Mouse (Mus musculus) adrenal gland, adult 8-10 months (tissue): Measurements from ENCODE around the gene Kank4. TPM values are rescaled to one million over a fixed set of nuclear protein-coding genes. Genes with fewer than 3 reads are reported as not detected.
"Not testable (repeated sequence)": the region's sequence is repeated elsewhere in the genome, so short reads cannot be mapped to it uniquely, and the experiment has no call there.

Experiments
- DNase-seq: peaks from one replicate; pipeline ENCODE4 v3.0.0; 2022
- total RNA-seq, 4 experiments: library from RNA; stranded (reverse); gene quantifications; 2 replicates each; pipeline ENCODE4 v1.2.4; 2022

Gene Kank4
- total RNA-seq, 4 experiments from 2014 or later, result 3.1 to 4.2 (median 4.0) TPM

DNA sequence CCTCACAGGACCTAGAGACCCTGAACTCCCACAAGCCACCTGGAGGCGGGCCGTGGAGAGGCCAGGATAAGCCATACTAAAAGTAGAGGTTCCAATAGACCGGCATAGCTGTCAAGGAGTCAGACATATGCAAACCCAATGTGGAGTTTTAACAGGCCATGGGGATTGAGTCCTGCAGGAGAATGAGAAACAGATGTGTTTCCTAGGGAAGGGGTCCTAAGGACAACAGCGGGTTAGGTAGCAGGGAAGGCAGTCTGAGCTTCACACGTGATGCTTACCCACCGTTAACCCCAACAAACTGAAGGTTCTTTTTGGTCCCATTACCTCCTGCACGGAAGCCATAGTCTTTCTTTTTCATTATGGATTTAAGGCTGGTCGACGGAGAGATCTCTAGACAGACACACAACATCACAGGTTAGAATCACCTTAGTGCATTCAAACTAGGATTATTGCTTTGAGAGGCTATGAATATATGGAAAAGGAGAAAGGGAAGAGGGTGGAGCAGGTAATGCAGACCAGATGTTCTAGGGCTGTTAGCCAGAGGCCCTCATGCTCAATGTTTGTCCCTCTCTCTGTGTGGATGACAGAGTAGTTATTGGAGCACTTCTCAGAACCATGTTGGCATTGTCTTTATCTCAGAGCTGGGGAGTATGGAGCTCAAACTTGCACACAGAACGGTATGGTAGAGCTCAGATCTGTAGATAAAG is 40.5 kb downstream of the Kank4 start:
- DNase-seq, result no peak

DNA sequence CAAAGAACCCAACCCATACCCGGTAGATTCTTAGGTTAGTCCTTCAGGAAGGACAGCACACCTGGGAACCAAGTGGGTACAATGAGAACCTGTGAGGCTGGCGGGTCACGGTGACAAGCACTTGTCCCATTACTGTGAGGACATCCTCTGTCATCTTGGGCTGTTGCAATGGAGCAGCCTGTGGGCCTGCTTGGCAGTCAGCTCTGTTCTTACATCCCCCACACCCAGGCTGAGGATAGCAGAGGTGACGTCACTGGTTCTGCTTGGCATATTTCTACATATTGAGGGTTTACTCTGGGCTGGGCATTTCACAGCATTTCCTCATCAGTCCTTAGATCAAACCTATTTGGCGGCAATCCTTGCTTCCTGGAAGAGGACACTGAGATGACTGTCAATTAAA is 43.6 kb downstream of the Kank4 start:
- DNase-seq, result no peak

DNA sequence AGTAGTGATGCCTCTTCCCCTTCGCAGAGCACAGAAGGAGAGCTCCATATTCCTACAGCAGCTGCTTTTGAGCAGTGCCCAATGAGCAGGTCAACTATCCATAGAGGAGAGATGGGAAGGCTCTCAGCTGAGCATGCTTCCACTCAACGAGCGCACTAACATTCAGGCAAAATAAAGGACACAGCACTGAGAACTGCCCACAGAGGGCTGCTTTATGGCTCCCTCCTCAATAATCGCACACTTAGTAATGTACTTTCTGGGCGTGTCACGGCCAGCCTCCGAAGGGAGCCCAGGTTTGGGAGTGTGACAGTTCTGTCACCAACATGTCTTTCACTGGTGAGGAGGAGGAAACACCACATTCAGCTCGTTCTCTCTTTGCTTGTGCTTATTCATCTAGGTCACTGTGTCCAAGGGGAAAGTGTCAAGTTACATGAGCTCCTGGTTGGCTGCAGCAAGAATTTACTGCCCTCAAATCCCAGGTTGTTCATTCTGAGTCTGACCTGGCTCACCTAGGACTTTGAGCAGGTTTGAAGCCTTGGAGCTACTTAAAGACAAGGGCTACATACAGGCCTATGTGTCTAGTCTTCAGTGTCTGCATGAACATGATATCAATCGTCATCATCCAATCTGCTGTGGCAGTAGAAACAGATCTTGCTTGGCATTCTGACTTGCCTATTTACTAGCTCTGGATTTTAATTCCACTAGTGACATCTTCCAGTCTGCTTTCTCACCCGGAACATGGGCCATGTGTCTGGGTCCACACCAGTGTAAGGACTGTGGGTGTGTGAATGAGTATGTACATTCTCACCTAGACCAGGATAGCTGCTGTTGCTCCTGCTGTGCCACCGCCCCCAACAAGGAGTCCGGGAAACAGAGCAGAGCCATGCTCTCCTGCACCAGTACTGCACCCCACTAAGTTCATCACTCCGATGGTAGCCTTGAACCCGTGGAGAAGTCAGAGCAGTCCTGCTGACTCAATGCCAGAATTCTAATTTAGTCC is 49.9 kb downstream of the Kank4 start:
- no peak for DNase-seq

DNA sequence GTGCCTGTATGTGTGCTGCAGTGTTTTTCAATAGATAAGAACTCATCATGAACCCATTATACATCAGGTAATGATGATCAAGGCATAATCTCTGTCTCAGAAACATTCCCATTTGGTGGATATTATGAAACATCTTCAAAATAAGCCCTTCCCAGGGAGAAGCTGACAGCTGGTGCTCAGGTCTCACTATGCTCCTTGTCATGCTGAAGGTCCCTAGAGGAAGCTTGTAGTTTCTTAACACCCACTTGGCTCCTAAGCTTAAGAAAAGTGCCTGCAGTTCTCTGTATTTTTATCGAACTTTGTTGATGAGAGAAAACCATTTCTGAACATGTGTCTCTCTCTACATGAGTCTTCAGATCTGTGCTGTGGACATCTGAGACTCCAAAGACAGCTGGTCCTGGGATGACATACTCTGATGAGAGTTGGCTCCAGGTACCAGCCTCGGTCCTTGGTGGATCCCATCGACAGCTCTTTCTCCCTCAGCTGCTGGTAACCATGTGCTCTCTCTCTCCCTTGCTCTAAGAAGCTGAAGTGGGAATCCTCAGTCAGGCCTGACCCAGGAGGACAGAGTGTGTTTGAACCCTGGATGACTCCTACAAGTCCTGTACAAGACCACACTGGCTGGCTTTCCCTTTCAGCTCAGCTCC is 58.3 kb downstream of the Kank4 start:
- DNase-seq, result no peak

DNA sequence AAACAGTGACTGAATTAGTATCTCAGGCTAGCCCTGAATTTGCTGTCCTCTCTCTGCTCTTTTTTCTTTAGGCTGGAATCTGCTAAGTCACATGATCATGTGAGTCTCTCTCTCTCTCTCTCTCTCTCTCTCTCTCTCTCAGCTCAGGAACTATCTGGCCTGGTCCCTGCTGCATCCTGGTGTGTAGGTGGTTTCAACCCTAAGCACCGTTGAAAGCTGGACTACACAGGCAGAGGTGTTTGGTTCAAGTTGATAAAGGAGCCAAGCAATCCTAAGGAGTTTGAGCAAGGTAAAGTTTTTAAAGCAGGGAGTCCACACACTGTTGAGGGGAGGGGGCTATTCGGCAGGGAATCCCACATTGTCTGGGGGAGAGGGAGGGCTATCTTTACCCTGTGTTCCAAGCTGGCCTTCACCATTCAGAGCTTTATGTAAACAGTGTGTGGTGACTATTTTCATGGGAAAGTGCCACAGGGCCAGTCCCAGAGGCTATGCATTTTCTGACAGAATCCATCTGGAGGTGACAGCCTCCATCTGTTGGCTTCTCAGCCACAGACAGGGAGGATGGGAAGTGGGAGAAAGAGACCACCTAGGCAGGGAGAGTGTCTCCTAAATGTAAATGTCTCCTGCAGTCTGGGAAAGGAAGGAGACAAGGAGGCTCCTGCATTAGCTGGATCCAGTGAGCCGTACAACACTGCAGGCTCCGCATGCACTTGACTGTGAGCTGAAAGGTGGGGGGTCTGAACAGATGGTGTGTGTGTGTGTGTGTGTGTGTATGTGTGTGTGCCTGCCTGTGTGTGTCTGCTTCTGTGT is 59.1 kb downstream of the Kank4 start:
- no peak for DNase-seq

DNA sequence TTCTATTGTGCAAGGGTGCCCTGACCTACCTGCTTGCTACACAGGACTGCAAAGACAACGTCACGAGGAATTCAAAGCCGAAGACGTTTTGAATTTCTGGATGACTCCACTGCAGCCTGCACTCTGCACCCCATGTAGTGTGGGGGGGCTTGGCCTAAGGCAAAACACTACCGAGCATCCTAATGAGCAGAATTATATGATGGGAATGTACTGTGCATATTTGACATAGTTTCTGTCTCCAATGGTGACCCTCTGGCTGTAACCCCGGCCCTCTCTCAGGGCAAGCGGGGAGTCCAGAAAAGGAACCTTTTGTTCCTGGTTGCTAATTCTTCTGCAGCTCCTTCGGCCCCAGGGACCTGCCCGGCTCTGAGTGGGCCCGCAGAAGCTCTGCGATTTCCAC is 61.2 kb downstream of the Kank4 start:
- no peak for DNase-seq

DNA sequence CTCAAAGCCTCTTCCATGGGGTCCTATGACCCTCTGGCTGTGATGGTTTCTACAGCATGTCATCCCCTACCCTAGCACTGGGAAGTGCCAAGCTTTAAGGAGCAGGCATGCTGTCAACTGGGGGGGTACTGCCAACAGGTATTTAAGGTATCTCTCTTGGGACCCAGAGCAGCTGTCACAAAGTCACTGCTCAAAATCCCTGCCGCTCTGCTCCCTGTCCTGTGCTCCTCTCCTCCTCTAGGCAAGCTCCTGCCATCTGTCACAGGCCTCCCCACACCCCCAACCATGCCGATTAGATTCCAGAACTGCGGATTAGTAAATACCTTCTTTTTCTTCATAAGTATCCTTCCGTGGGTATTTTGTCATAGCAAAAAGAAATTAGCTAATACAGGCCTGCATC is 62.9 kb downstream of the Kank4 start:
- DNase-seq, result no peak

DNA sequence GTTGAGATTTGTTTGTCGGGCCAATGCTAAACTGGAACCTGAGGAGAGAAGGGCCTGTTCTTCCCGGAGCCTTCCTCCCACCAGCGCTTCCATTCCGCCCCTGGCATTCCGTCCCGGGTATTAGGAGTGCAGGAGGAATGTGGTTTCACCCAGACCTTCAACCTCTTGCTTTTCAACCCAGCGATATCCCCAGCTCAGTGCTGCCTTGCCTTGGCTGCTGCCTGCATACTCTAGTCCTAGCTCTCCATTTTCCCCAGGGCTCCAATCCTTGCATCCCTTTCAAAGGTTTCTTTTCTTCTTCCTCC is 73.5 kb downstream of the Kank4 start:
- no peak for DNase-seq

DNA sequence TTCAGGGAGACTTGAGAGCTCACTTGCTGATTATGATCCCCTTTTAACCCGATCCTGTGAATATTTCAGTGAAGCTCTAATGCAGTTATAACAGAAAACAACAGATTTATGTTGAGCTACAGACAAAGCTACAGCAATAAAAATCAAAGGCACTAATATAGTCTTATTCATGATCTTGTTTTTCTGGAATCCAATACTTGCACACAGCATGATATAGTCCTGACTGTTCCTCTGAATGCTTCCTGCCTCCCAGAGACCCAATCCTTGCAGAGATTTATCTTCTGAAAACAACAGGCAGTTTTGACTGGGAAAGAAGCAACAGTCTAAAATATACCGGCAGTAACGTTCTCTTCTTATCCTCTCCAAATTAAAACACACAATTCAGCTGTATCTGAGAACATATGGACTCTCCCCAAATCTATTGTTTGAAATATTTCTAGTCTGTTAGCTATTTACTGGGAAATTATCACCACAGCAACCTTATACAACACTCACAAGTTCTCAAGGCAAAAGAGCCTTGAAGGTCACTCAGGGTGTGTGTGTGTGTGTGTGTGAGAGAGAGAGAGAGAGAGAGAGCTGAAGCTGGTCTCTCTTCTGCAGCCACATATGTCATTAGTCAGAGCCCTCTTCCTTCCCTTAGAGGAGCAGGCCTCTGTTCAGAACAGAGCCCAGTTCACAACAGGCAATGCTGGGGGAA is 74.0 kb downstream of the Kank4 start:
- DNase-seq, result no peak

DNA sequence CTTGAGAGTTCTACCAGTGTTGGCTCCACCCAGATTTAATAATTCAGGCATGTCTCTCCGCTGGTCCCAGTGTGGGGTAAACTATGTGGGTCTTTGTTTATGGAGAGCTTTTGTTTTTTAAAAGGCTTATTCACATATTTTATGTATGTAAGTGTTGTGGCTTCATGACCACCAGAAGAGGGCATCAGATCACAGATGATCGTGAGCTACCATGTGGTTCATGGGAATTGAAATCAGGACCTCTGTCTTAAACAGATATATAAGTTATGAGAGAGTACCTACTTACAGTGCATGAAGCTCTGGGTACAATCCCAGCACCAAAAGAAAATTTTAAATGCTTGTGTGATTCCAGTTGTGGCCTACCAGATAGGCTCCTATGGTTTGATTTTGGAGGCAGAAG is 77.6 kb downstream of the Kank4 start:
- DNase-seq, result no peak

DNA sequence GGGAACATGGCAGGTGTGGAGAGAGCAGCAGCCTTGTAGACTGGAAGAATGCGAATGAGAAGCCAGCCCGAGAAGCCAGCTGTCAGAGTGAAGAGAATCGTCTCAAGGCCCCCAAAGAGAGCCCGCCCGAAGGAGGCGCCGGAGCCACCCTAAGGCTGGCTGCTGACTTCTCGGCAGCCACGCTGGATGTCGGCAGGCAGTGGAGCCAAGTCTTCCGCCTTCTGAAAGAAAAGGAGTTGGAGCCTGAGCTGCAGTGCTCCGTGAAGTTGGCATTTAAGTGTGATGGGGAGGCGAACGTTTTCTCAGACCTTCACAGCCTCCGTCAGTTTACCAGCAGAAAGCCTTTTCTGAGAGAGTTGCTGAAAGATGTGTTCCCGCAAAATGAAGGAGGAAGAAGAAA is 83.7 kb downstream of the Kank4 start:
- no peak for DNase-seq

DNA sequence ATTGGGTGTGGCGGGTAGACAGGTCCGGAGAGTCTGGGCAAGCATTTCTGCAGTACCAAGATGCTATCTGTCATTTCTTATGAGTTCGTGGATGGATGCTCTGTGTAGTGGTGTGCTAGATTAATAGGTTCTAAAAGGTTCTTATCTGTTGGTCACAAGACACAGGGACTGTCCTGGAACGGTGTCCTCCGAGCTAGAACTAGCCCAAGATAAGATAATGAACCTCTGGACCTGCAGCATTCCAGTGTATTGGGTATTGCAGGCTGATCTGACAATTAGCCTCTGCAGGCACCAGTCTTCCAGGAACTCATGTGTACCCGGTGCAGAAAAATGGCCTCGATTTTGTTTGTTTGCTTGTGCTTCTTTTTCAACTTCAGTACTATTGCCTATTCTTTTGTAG is 88.6 kb downstream of the Kank4 start:
- DNase-seq, result no peak

DNA sequence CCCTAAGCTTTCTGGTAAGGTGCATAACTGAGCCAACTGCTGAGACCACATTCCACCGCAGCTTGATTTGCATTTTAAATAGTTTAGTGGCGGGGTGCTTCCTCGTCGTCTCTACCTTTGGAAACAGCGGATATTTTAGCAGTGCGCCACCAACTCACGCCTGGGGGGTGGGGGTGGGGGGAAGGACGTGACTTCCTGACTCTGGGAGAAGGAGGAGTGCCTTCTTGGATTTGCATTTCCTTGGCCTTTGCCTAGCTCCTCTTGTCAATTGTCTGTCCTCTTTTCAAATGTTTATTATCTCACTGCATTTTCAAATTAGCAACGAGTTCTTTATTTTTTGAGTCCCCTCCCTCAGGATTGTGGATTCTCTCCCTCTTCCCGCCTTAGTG is 89.4 kb downstream of the Kank4 start:
- DNase-seq, result no peak

DNA sequence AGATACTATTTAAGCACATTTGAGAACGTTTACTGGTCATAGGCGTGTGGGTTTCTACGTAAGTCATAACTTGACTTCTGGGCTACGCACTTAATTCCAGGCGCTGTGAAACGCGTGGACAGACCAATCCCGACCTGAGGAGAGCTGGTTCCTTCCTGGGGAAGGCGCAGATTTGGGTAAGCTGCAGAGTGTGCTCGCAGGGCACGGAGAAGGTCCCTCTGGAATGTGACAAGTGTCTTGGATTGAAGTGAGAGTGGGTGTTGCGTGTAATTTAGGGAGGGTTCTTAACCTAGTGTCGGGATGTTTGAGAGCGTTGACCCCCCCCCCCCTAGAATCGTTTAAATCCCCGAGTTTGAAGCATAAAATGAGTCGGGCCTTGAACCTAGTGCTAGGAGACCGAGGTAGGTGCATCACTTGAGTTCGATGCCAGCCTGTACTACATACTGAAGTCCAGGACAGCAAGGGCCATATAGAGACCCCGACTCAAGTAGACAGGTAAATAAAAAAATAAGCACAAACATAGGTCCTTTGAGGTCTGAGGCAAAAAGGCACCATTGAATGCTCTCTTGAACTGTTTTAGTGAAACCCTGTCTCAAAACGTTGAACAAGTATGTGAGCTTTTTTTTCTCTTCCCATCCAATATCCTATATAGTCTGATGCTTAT is 89.9 kb downstream of the Kank4 start:
- no peak for DNase-seq

DNA sequence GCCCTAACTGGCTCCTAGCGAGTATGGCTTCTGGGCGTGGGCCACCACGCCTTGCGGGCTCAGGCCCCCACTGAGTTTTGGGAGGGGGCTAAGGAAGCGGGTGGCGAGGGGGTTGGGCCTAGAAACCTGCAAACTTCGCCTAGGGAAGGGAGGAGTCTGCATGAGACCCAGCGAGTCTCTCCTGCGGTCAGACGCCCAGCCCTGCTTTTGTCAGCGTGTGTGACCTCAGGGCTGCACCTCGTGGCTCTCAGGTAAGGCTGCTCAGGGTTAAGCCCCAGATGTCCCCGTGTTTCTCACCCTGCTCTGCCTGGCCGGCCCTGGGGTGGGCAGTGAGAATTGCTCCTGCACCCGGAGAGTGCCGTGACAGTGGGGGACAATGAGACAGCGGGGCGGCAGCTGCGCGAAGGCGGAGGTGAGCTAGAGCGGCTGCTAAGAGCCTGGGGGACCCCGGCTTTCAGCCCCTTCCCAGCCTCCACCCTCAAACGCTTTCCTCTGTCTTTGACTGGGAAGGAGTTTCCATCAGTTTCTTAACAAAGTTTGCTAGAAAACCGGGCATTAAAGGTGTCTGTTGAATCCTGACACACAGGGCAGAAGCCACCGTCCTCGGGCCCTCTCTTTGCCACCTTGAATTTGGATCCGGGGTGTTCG is 90.6 kb downstream of the Kank4 start, which contains the start of gene L1td1:
Gene L1td1, plus strand, starts transcription at position 145 of the 648 bp plus-strand sequence.
- no peak for DNase-seq

DNA sequence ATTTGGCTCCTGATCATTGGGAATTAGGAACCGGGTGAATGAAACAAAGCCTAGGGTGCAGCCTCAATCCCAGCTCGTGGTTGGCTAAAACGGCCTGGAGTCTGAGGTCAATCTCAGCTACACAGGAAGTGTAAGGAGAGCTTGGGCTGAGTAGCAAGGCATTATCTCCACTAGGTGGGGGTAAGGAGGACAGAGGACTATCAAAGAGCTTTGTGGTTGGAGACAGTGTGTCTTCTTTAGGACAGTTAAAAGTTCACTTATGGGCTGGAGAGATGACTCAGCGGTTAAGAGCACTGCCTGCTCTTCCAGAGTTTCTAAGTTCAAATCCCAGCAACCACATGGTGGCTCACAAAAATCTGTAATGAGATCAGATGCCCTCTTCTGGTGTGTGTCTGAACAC is 91.9 kb downstream of the Kank4 start:
- DNase-seq, result no peak

DNA sequence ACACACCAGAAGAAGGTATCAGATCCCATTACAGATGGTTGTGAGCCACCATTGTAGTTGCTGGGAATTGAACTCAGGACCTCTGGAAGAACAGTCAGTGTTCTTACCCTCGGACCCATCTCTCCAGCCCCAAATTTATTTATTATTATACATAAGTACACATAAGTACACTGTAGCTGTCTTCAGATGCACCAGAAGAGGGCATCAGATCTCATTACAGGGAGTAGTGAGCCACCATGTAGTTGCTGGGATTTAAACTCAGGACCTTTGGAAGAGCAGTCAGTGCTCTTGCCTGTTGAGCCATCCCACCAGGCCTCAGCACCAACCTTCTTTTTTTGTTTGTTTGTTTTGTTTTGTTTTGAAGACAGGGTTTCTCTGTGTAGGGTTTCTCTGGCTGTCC is 92.7 kb downstream of the Kank4 start:
- DNase-seq, result not testable (repeated sequence)

DNA sequence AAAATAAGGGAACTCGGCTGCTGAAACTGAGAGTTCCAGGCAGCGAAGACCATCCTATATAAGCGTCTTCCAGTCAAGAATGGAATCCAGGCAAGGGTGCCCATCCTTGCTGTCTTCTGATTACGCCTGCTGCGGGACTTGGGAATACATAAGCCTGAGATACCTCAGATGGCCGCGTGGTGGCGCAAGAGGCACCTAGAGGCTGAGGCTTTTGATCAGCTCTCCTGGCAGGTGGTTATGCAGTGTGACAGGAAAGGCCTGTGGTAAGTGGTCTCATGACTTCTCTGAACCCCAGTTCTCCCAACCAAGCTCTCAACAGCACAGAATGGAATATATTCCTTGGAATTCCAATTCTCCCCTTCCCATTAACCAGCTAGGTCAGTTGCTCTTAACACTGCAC is 94.9 kb downstream of the Kank4 start:
- peak; percentile 18 for DNase-seq

DNA sequence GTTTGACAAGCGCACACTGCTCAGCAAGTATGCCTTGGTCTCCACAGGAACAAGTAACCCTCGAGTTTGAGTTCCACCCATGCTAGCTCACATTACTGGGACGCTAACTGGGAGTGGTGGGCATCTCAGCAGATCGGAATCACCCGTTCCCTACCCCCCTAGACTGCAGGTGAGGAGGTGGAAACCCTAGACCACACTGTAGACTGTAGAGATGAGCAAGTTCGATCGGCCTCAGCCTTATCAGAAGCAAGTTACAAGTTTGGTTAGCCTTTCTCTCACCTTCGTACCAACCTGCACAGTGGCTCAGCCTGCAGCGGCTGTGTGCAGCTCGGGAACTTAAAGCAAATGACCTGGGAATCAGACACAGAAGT is 98.8 kb downstream of the Kank4 start:
- no peak for DNase-seq

DNA sequence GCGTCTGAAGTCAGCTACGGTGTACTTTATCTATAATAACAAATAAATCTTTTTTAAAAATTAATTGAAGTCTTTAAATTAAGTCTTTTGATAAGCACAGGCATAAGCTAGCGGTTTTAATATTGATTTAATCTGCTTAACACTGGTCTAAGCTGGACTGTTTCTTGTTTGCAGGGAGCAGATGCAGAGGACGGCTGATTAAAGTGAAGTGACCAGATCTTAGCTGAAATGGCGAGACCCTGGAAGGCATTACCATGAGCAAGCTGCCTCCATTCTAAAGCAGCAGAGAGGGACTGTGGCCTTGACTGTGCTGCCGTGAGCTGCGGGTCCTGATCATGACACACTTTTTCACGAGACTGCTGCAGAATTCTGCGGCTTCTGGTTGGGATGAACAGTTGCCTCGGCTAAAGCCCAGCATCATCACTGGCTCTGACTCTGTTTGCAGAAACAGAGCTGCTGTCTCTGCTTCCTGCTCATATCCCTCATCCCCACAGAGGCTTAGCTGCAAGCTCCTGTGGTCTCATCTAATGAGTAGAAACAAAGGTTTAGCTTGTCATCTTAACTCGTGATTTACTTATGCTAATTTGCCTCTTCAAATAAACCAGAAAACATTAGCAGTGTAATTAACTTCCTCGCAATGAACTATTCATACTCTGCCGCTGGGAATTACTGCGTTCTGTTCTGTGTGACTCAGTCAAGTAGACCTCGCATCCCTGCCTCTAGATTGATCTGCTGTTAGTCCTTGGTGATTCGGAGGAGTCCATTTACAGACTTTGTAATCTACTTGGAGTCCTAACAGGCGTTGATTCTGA is 99.4 kb downstream of the Kank4 start:
- no peak for DNase-seq
